Mouse (Mus musculus): ENCODE measurements around the gene Olfr1054. TPM values are rescaled to one million over a fixed set of nuclear protein-coding genes. Genes with fewer than 3 reads are reported as not detected.

The Olfr1054 gene
- polyA plus RNA-seq (2015; fragmentation: Illumina TruSeq; extraction: RNeasy Lipid Tissue Mini Kit (QIAGEN cat#74804); ENCODE audit: insufficient read depth, low replicate concordance), result not detected

DNA sequence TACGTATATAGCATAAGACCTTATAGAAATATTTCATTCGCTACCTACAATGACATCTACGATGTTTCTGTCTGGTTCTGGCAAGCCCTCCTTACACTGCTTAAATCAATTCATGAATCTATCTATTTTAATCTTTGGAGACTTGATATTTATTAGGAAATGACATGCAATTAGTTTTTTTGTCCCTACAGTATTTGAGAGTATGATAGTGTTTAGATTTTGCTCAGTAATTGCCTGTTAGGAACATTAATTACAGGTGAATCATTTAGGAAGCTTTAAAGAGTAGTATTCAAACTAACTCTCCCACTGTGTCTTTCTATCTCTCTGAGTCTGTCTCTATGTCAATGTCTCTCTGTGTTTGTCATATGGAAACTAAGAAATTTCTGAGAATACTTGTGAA lies at the start of gene Olfr1054:
Olfr1054 (minus strand) TSS at position 101 of the 400 bp plus-strand sequence.

DNA sequence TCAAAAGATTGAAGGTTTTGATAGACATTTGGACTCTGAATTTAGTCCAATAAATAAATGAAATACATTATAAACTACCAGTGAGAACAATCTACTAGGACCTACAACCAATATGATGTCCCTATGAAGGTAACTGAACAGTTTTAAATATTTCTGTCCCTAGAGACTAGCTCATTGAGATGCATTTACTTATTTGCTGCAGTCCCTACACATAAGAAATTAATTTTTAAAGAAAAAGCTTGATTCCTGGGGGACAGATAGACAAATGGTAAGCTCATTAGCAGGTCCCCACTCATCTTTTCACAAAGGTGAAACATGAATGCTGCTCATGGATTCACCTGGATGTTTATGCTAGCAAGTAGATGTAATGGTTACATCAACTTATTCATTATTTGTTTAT lies 43.1 kb upstream of the Olfr1054 start, which contains the start of gene Olfr1057:
Olfr1057 (minus strand) TSS at position 101 of the 400 bp plus-strand sequence.

DNA sequence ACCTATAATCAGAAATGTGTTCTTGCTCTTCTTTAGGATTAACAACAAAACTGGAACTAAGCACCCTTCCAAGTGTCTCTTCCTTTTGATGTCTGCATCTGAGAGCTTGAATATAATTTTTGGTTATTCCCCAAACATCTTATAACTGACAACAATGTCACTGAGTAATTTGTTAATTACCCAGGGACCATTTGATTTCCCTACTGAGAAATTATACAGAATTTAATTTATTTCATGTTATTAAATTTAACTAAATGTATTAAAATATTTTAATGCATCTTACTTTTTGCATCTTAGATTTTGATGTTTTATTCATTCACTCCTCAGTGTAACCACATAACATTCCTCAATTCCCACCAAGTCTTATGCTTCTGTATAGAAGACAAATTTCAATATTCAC lies 27.1 kb upstream of the Olfr1054 start, which contains the start of gene Olfr1056:
Olfr1056 (minus strand) TSS at position 101 of the 400 bp plus-strand sequence.

DNA sequence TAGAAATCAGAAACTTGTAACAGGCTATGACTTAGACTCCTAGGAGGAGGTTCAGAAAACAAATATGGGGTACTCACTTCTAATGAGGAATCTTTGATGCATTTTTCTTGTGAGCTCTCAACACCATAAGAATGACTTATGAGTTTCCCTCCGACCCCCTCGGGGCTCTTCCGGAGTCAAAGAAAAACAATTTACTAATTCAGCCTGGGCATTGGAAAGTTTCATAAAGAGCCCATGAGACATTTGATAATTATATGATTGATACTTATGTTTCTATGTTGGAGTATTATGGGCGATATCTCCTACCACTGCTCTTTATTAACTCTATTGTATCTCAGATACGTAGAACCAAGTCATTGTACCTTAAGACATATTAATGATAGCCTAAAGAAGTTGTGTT lies 15.0 kb upstream of the Olfr1054 start, which contains the start of gene Olfr1055:
Olfr1055 (minus strand) TSS at position 101 of the 400 bp plus-strand sequence.

DNA sequence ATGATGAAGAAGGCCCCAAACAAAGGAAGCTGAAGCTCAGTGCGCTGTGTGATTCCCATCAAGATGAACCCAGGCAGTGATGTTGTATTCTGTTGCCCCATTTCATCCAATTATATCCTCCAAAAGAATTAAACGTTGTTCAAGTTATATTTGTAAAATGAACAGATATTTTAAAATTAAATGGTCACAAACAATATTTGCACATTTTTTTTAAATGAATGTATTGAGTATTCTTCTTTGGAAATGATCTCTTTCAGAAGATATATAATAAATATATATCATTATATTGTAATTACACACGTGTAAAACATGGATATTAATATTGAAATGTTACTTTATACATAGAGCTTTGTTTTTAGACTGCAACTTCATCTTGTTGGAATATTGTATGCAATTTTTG lies 20.0 kb downstream of the Olfr1054 start, which contains the start of gene Olfr1053:
Olfr1053 (minus strand) TSS at position 101 of the 400 bp plus-strand sequence.

DNA sequence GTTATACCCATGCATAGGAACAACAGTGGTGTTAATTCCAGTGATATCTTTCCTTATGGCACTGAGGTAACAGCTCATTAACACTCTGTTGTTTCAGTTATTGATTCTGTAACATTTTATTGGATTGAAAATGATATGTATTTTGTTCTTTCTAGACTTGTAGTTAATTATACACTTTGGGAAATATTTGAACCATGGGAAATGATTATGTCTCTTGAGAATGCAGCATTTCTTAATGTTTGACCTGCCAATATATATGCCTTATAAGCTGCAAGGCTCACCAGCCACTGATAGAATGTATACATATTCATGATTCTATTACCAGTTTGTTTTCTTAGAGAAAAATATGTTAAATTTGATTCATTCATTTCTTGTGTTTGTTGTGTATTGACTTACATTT lies 43.1 kb downstream of the Olfr1054 start, which contains the start of gene Olfr1052:
Olfr1052 (plus strand) TSS at position 301 of the 400 bp plus-strand sequence.

Other genes starting within 250 kb of the Olfr1054 start
- gene Olfr1037, start 248.0 kb downstream of the Olfr1054 start, polyA plus RNA-seq (2015; fragmentation: Illumina TruSeq; extraction: RNeasy Lipid Tissue Mini Kit (QIAGEN cat#74804); ENCODE audit: insufficient read depth, low replicate concordance), result not detected
- not detected for gene Olfr1039, start 199.5 kb downstream of the Olfr1054 start, polyA plus RNA-seq (2015; fragmentation: Illumina TruSeq; extraction: RNeasy Lipid Tissue Mini Kit (QIAGEN cat#74804); ENCODE audit: insufficient read depth, low replicate concordance)
- not detected for gene Olfr1040, start 188.7 kb downstream of the Olfr1054 start, polyA plus RNA-seq (2015; fragmentation: Illumina TruSeq; extraction: RNeasy Lipid Tissue Mini Kit (QIAGEN cat#74804); ENCODE audit: insufficient read depth, low replicate concordance)
- not detected for gene Olfr1042, start 173.6 kb downstream of the Olfr1054 start, polyA plus RNA-seq (2015; fragmentation: Illumina TruSeq; extraction: RNeasy Lipid Tissue Mini Kit (QIAGEN cat#74804); ENCODE audit: insufficient read depth, low replicate concordance)
- gene Olfr1043, start 167.9 kb downstream of the Olfr1054 start, polyA plus RNA-seq (2015; fragmentation: Illumina TruSeq; extraction: RNeasy Lipid Tissue Mini Kit (QIAGEN cat#74804); ENCODE audit: insufficient read depth, low replicate concordance), result not detected
- gene Olfr1044, start 157.6 kb downstream of the Olfr1054 start, polyA plus RNA-seq (2015; fragmentation: Illumina TruSeq; extraction: RNeasy Lipid Tissue Mini Kit (QIAGEN cat#74804); ENCODE audit: insufficient read depth, low replicate concordance), result not detected
- gene Olfr52, start 149.8 kb downstream of the Olfr1054 start, polyA plus RNA-seq (2015; fragmentation: Illumina TruSeq; extraction: RNeasy Lipid Tissue Mini Kit (QIAGEN cat#74804); ENCODE audit: insufficient read depth, low replicate concordance), result not detected
- gene Olfr1045, start 132.4 kb downstream of the Olfr1054 start, polyA plus RNA-seq (2015; fragmentation: Illumina TruSeq; extraction: RNeasy Lipid Tissue Mini Kit (QIAGEN cat#74804); ENCODE audit: insufficient read depth, low replicate concordance), result not detected
- gene Olfr1046, start 116.1 kb downstream of the Olfr1054 start, polyA plus RNA-seq (2015; fragmentation: Illumina TruSeq; extraction: RNeasy Lipid Tissue Mini Kit (QIAGEN cat#74804); ENCODE audit: insufficient read depth, low replicate concordance), result not detected
- not detected for gene Olfr1047, start 104.0 kb downstream of the Olfr1054 start, polyA plus RNA-seq (2015; fragmentation: Illumina TruSeq; extraction: RNeasy Lipid Tissue Mini Kit (QIAGEN cat#74804); ENCODE audit: insufficient read depth, low replicate concordance)
- gene Olfr1048, start 95.1 kb downstream of the Olfr1054 start, polyA plus RNA-seq (2015; fragmentation: Illumina TruSeq; extraction: RNeasy Lipid Tissue Mini Kit (QIAGEN cat#74804); ENCODE audit: insufficient read depth, low replicate concordance), result not detected
- not detected for gene Olfr1049, start 77.1 kb downstream of the Olfr1054 start, polyA plus RNA-seq (2015; fragmentation: Illumina TruSeq; extraction: RNeasy Lipid Tissue Mini Kit (QIAGEN cat#74804); ENCODE audit: insufficient read depth, low replicate concordance)
- not detected for gene Olfr1051, start 56.3 kb downstream of the Olfr1054 start, polyA plus RNA-seq (2015; fragmentation: Illumina TruSeq; extraction: RNeasy Lipid Tissue Mini Kit (QIAGEN cat#74804); ENCODE audit: insufficient read depth, low replicate concordance)
- gene Olfr1052, start 43.0 kb downstream of the Olfr1054 start, polyA plus RNA-seq (2015; fragmentation: Illumina TruSeq; extraction: RNeasy Lipid Tissue Mini Kit (QIAGEN cat#74804); ENCODE audit: insufficient read depth, low replicate concordance), result not detected
- gene Olfr1053, start 20.1 kb downstream of the Olfr1054 start, polyA plus RNA-seq (2015; fragmentation: Illumina TruSeq; extraction: RNeasy Lipid Tissue Mini Kit (QIAGEN cat#74804); ENCODE audit: insufficient read depth, low replicate concordance), result not detected
- not detected for gene Olfr1055, start 14.9 kb upstream of the Olfr1054 start, polyA plus RNA-seq (2015; fragmentation: Illumina TruSeq; extraction: RNeasy Lipid Tissue Mini Kit (QIAGEN cat#74804); ENCODE audit: insufficient read depth, low replicate concordance)
- gene Olfr1056, start 27.0 kb upstream of the Olfr1054 start, polyA plus RNA-seq (2015; fragmentation: Illumina TruSeq; extraction: RNeasy Lipid Tissue Mini Kit (QIAGEN cat#74804); ENCODE audit: insufficient read depth, low replicate concordance), result not detected
- gene Olfr1057, start 43.0 kb upstream of the Olfr1054 start, polyA plus RNA-seq (2015; fragmentation: Illumina TruSeq; extraction: RNeasy Lipid Tissue Mini Kit (QIAGEN cat#74804); ENCODE audit: insufficient read depth, low replicate concordance), result not detected
- not detected for gene Olfr1058, start 53.1 kb upstream of the Olfr1054 start, polyA plus RNA-seq (2015; fragmentation: Illumina TruSeq; extraction: RNeasy Lipid Tissue Mini Kit (QIAGEN cat#74804); ENCODE audit: insufficient read depth, low replicate concordance)
- not detected for gene Olfr1061, start 78.6 kb upstream of the Olfr1054 start, polyA plus RNA-seq (2015; fragmentation: Illumina TruSeq; extraction: RNeasy Lipid Tissue Mini Kit (QIAGEN cat#74804); ENCODE audit: insufficient read depth, low replicate concordance)
- gene Olfr1062, start 91.3 kb upstream of the Olfr1054 start, polyA plus RNA-seq (2015; fragmentation: Illumina TruSeq; extraction: RNeasy Lipid Tissue Mini Kit (QIAGEN cat#74804); ENCODE audit: insufficient read depth, low replicate concordance), result not detected
- not detected for gene Olfr1065, start 115.2 kb upstream of the Olfr1054 start, polyA plus RNA-seq (2015; fragmentation: Illumina TruSeq; extraction: RNeasy Lipid Tissue Mini Kit (QIAGEN cat#74804); ENCODE audit: insufficient read depth, low replicate concordance)
- not detected for gene Olfr1066, start 120.8 kb upstream of the Olfr1054 start, polyA plus RNA-seq (2015; fragmentation: Illumina TruSeq; extraction: RNeasy Lipid Tissue Mini Kit (QIAGEN cat#74804); ENCODE audit: insufficient read depth, low replicate concordance)
- gene Olfr228, start 152.0 kb upstream of the Olfr1054 start, polyA plus RNA-seq (2015; fragmentation: Illumina TruSeq; extraction: RNeasy Lipid Tissue Mini Kit (QIAGEN cat#74804); ENCODE audit: insufficient read depth, low replicate concordance), result not detected
- not detected for gene Olfr1076, start 173.0 kb upstream of the Olfr1054 start, polyA plus RNA-seq (2015; fragmentation: Illumina TruSeq; extraction: RNeasy Lipid Tissue Mini Kit (QIAGEN cat#74804); ENCODE audit: insufficient read depth, low replicate concordance)
- gene Olfr1079, start 207.0 kb upstream of the Olfr1054 start, polyA plus RNA-seq (2015; fragmentation: Illumina TruSeq; extraction: RNeasy Lipid Tissue Mini Kit (QIAGEN cat#74804); ENCODE audit: insufficient read depth, low replicate concordance), result not detected
- not detected for gene Olfr1080, start 222.8 kb upstream of the Olfr1054 start, polyA plus RNA-seq (2015; fragmentation: Illumina TruSeq; extraction: RNeasy Lipid Tissue Mini Kit (QIAGEN cat#74804); ENCODE audit: insufficient read depth, low replicate concordance)

Measured in spleen, adult 10 weeks (tissue).